ENCODE assay signal across 9 mouse cellular contexts in the genomic region with DNA sequence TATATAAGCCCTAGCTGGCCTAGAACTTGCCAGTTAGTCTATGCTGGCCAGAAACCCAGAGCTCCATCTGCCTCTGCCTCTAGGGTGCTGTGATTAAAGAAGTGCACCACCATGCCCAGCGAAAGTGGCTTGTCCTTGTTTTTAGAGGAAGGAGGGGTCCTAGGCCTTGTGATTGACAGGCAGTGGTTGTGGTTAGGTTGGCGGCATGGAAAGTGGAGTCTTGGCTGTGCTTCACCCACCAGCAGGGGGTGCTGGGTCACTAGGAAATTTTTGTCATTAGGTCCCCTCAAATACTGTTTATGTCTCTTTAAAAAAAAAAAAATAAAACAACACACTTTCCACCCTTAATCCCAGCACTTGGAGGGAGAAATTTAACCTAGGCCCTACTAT. TPM values are rescaled to one million over a fixed set of nuclear protein-coding genes. Genes with fewer than 3 reads are reported as not detected.
DNase-seq lines count a peak whose midpoint lies in the region; ATAC-seq and TF ChIP-seq lines count a peak whose summit lies in the region.
"Had no signal": no experiment of that assay in that cellular context is flagged by ENCODE, and none has a peak within 500 bp of the region (broad histone marks: within the 10 kb centered on the region; RNA-seq: fewer than 3 reads in every experiment).

No protein-coding gene starts in this region.

- H3K4me2 ChIP-seq in stomach, postnatal 0 days (replicated peaks; ENCODE audit: low read depth), result no peak overlapping the region
- no peak overlapping the region for H3K4me2 ChIP-seq in kidney, embryonic 14.5 days (replicated peaks; ENCODE audit: low read depth, low read length)

- H3K27ac ChIP-seq in stomach, postnatal 0 days (replicated peaks), result no peak overlapping the region
- no peak overlapping the region for H3K27ac ChIP-seq in kidney, embryonic 14.5 days (ENCODE audit: low read depth, low read length)

- DNase-seq in adrenal gland, postnatal 10 days, result peak; percentile 25
- DNase-seq in adrenal gland, postnatal 36 days, result no peak
- DNase-seq in lung, postnatal 10 days, result peak; percentile 40
- no peak for DNase-seq in lung, adult 18-20 months
- peak; percentile 54 for DNase-seq in forelimb bud, embryonic 11.5 days (ENCODE audit: low read depth, low spot score)
- no peak for DNase-seq in stomach, postnatal 0 days (ENCODE audit: low spot score)
- no peak for DNase-seq in cerebellum, adult 11 months

- H3K36me3 ChIP-seq in stomach, postnatal 0 days (ENCODE audit: control insufficient read depth, insufficient read depth, low read length), result no peaks in the 10 kb centered on the region
- H3K36me3 ChIP-seq in kidney, embryonic 14.5 days (ENCODE audit: control insufficient read depth, insufficient read depth, low read length), result no peaks in the 10 kb centered on the region

- TF ChIP-seq EP300 in stomach, postnatal 0 days (optimal IDR thresholded peaks at IDR 0.05), result no peak

- H3K4me1 ChIP-seq in stomach, postnatal 0 days (replicated peaks; ENCODE audit: control insufficient read depth, insufficient read depth), result no peaks in the 10 kb centered on the region
- no peaks in the 10 kb centered on the region for H3K4me1 ChIP-seq in kidney, embryonic 14.5 days (ENCODE audit: control insufficient read depth, insufficient read depth, low read length)

- ATAC-seq in stomach, postnatal 0 days (ENCODE audit: low FRiP score, low TSS enrichment), result no peak
- no peak for ATAC-seq in kidney, embryonic 14.5 days (ENCODE audit: low FRiP score, low TSS enrichment)

- 34% methylated on average over 2 of the region's 2 CpGs for WGBS in stomach, postnatal 0 days
- 30% methylated on average over 2 of the region's 2 CpGs for whole genome bisulfite sequencing in kidney, embryonic 14.5 days

- no peak overlapping the region for H3K9ac ChIP-seq in stomach, postnatal 0 days (ENCODE audit: low read length)
- H3K9ac ChIP-seq in kidney, embryonic 14.5 days (ENCODE audit: low read depth, low read length), result no peak overlapping the region

- H3K4me3 ChIP-seq in stomach, postnatal 0 days (ENCODE audit: low read depth, low read length), result no peak overlapping the region
- H3K4me3 ChIP-seq in kidney, embryonic 14.5 days (ENCODE audit: low read length), result no peak overlapping the region

- H3K9me3 ChIP-seq in stomach, postnatal 0 days (ENCODE audit: control insufficient read depth, low read length), result no peaks in the 10 kb centered on the region
- no peaks in the 10 kb centered on the region for H3K9me3 ChIP-seq in kidney, embryonic 14.5 days (ENCODE audit: control insufficient read depth, low read length)

- no peaks in the 10 kb centered on the region for H3K27me3 ChIP-seq in stomach, postnatal 0 days (ENCODE audit: control insufficient read depth, insufficient read depth, low read length)
- H3K27me3 ChIP-seq in kidney, embryonic 14.5 days (ENCODE audit: control insufficient read depth, insufficient read depth, low read length), result no peaks in the 10 kb centered on the region

- peak; percentile 60 for TF ChIP-seq CTCF in stomach, postnatal 0 days (IDR thresholded peaks at IDR 0.05; ENCODE audit: low read depth)

RNA-seq across cellular contexts. Expression of gene Mocs3, which starts 18.4 kb away (rescaled TPM):
- 10 to 100 TPM; 10.1 to 15.2 TPM for total RNA-seq in adrenal gland, postnatal 10 days (2021)
- total RNA-seq in adrenal gland, postnatal 36 days (2021), result 10 to 100 TPM; 14.3 to 15.8 TPM
- 6.3 and 8.1 TPM in 2 replicates for polyA plus RNA-seq in stomach, postnatal 0 days (2015; fragmentation: Nextera tagmentation; extraction: Ambion mirVana)
- polyA plus RNA-seq in kidney, embryonic 14.5 days (2014; fragmentation: Nextera tagmentation; extraction: Ambion mirVana), result 8.8 and 10.1 TPM in 2 replicates

RNA-seq across cellular contexts. Expression of gene Dpm1, which starts 18.5 kb away (rescaled TPM):
- 100 to 1,000 TPM; 102 to 112 TPM for total RNA-seq in adrenal gland, postnatal 10 days (2021)
- total RNA-seq in adrenal gland, postnatal 36 days (2021), result 100 to 1,000 TPM; 104 to 123 TPM
- 126 and 138 TPM in 2 replicates for polyA plus RNA-seq in stomach, postnatal 0 days (2015; fragmentation: Nextera tagmentation; extraction: Ambion mirVana)
- 82.3 and 84.0 TPM in 2 replicates for polyA plus RNA-seq in kidney, embryonic 14.5 days (2014; fragmentation: Nextera tagmentation; extraction: Ambion mirVana)

RNA-seq across cellular contexts. Expression of gene Gm20716, which starts 18.7 kb away (rescaled TPM):
- 10 to 100 TPM; 21.9 to 24.6 TPM for total RNA-seq in adrenal gland, postnatal 10 days (2021)
- total RNA-seq in adrenal gland, postnatal 36 days (2021), result 10 to 100 TPM; 26.6 to 27.7 TPM
- polyA plus RNA-seq in stomach, postnatal 0 days (2015; fragmentation: Nextera tagmentation; extraction: Ambion mirVana), result 4.9 and 5.5 TPM in 2 replicates
- 29.9 and 35.7 TPM in 2 replicates for polyA plus RNA-seq in kidney, embryonic 14.5 days (2014; fragmentation: Nextera tagmentation; extraction: Ambion mirVana)

RNA-seq across cellular contexts. Expression of gene Kcng1, which starts 32.7 kb away (rescaled TPM):
- total RNA-seq in adrenal gland, postnatal 10 days (2021), result under 1 TPM in 1 of 2 experiments, not detected in 1; 0.06 TPM
- total RNA-seq in adrenal gland, postnatal 36 days (2021), result not detected
- 0.65 and 1.0 TPM in 2 replicates for polyA plus RNA-seq in stomach, postnatal 0 days (2015; fragmentation: Nextera tagmentation; extraction: Ambion mirVana)
- polyA plus RNA-seq in kidney, embryonic 14.5 days (2014; fragmentation: Nextera tagmentation; extraction: Ambion mirVana), result 0.33 and 0.62 TPM in 2 replicates
- polyA plus RNA-seq: C2C12 had no signal

RNA-seq across cellular contexts. Expression of gene Adnp, which starts 41.9 kb away (rescaled TPM):
- 10 to 100 TPM; 47.6 to 66.2 TPM for total RNA-seq in adrenal gland, postnatal 10 days (2021)
- total RNA-seq in adrenal gland, postnatal 36 days (2021), result 10 to 100 TPM; 52.1 to 61.7 TPM
- polyA plus RNA-seq in stomach, postnatal 0 days (2015; fragmentation: Nextera tagmentation; extraction: Ambion mirVana), result 5.2 and 6.0 TPM in 2 replicates
- polyA plus RNA-seq in kidney, embryonic 14.5 days (2014; fragmentation: Nextera tagmentation; extraction: Ambion mirVana), result 3.8 and 4.0 TPM in 2 replicates

Comparison
In these comparisons a context has a peak if more than half of its experiments do, and no peak if none do; other contexts are left out.
1. DNase-seq: peak in adrenal gland, postnatal 10 days (single experiment), lung, postnatal 10 days (single experiment) and forelimb bud, embryonic 11.5 days (single experiment); none in adrenal gland, postnatal 36 days (0 of 2), lung, adult 18-20 months (0 of 2), stomach, postnatal 0 days (single experiment) and cerebellum, adult 11 months (single experiment).